9 mouse cellular contexts compared by ENCODE assay signal in the genomic region with DNA sequence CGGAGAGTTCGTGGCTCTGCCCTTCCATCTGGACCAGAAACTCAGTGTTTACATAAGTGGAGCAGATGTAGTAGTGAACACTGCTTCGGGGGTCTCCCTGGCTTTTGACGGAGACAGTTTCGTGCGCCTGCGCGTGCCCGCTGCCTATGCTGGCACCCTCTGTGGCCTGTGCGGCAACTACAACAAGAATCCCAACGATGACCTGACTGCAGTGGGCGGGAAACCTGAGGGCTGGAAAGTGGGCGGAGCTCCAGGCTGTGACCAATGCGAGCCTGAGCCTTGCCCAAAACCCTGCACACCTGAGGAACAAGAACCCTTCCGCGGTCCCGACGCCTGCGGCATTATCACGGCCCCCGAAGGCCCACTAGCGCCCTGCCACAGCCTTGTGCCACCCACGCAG. TPM values are rescaled to one million over a fixed set of nuclear protein-coding genes. Genes with fewer than 3 reads are reported as not detected.
DNase-seq lines count a peak whose midpoint lies in the region; ATAC-seq and TF ChIP-seq lines count a peak whose summit lies in the region.
"Had no signal": no experiment of that assay in that cellular context is flagged by ENCODE, and none has a peak within 500 bp of the region (broad histone marks: within the 10 kb centered on the region; RNA-seq: fewer than 3 reads in every experiment).

No protein-coding gene starts in this region.

- 0 out of 2 replicates have a peak, but pooled peaks have one; percentile 4 for TF ChIP-seq CTCF in lung, adult 2 months (IDR thresholded peaks at IDR 0.05; ENCODE audit: insufficient read depth, low read length)

- DNase-seq in heart, adult 8-10 months (ENCODE audit: low spot score), result no peak
- DNase-seq in lung, adult 2 months, result peak; percentile 66
- DNase-seq in ovary, adult 18-20 months (ENCODE audit: low spot score), result no peak
- DNase-seq in right cerebral cortex, adult 2 months (ENCODE audit: low spot score in 2 of 2), result no peak

- H3K4me1 ChIP-seq in heart, embryonic 12.5 days (replicated peaks), result peaks cover 5% of the 10 kb centered on the region; the same call in 1 of the 2 replicates
- no peaks in the 10 kb centered on the region for H3K4me1 ChIP-seq in embryonic facial prominence, embryonic 12.5 days
- 0 out of 2 replicates have a peak, but pooled peaks cover 5% of the 10 kb centered on the region for H3K4me1 ChIP-seq in intestine, embryonic 15.5 days (replicated peaks)
- H3K4me1 ChIP-seq in lung, adult 2 months (ENCODE audit: control insufficient read depth, insufficient read depth, low read length), result no peaks in the 10 kb centered on the region
- no peaks in the 10 kb centered on the region for H3K4me1 ChIP-seq in stomach, embryonic 14.5 days (ENCODE audit: control insufficient read depth, insufficient read depth, low read length)

- TF ChIP-seq POLR2A in lung, adult 2 months (IDR thresholded peaks at IDR 0.05; ENCODE audit: borderline replicate concordance, extremely low read depth, low read depth, low read length), result peak; percentile 42; the same call in 1 of the 2 replicates

- H3K9me3 ChIP-seq in heart, embryonic 12.5 days (replicated peaks), result 0 out of 2 replicates have a peak, but pooled peaks cover 6% of the 10 kb centered on the region
- no peaks in the 10 kb centered on the region for H3K9me3 ChIP-seq in embryonic facial prominence, embryonic 12.5 days
- no peaks in the 10 kb centered on the region for H3K9me3 ChIP-seq in intestine, embryonic 15.5 days
- H3K9me3 ChIP-seq in stomach, embryonic 14.5 days (ENCODE audit: control insufficient read depth, low read depth, low read length), result no peaks in the 10 kb centered on the region

- WGBS in heart, embryonic 12.5 days, result 3% methylated on average over 23 of the region's 23 CpGs
- 4% methylated on average over 23 of the region's 23 CpGs for WGBS in embryonic facial prominence, embryonic 12.5 days
- 1% methylated on average over 23 of the region's 23 CpGs for WGBS in intestine, embryonic 15.5 days
- 6% methylated on average over 23 of the region's 23 CpGs for WGBS in lung, adult 2 months
- 7% methylated on average over 23 of the region's 23 CpGs for WGBS in stomach, embryonic 14.5 days

- no peak overlapping the region for H3K27ac ChIP-seq in heart, embryonic 12.5 days (ENCODE audit: poor library complexity, severe bottlenecking)
- no peak overlapping the region for H3K27ac ChIP-seq in embryonic facial prominence, embryonic 12.5 days
- H3K27ac ChIP-seq in intestine, embryonic 15.5 days, result no peak overlapping the region
- no peak overlapping the region for H3K27ac ChIP-seq in stomach, embryonic 14.5 days (ENCODE audit: low read length)

- H3K4me3 ChIP-seq in heart, embryonic 12.5 days, result peak overlapping the region; percentile 28; the same call in 1 of the 2 replicates
- H3K4me3 ChIP-seq in embryonic facial prominence, embryonic 12.5 days, result peak overlapping the region; percentile 25
- H3K4me3 ChIP-seq in intestine, embryonic 15.5 days (replicated peaks), result peak overlapping the region; percentile 11; the same call in 1 of the 2 replicates
- H3K4me3 ChIP-seq in lung, adult 2 months (replicated peaks; ENCODE audit: extremely low read depth, low read depth, low read length), result peak overlapping the region; percentile 58
- H3K4me3 ChIP-seq in stomach, embryonic 14.5 days (ENCODE audit: low read depth, low read length), result peak overlapping the region; percentile 12; the same call in 1 of the 2 replicates

- peaks cover 28% of the 10 kb centered on the region; the same call in 1 of the 2 replicates for H3K27me3 ChIP-seq in heart, embryonic 12.5 days (replicated peaks)
- H3K27me3 ChIP-seq in embryonic facial prominence, embryonic 12.5 days, result peaks cover 5% of the 10 kb centered on the region; the same call in 1 of the 2 replicates
- H3K27me3 ChIP-seq in intestine, embryonic 15.5 days (replicated peaks), result no peaks in the 10 kb centered on the region
- no peaks in the 10 kb centered on the region for H3K27me3 ChIP-seq in stomach, embryonic 14.5 days (ENCODE audit: control insufficient read depth, insufficient read depth, low read length)

- no peaks in the 10 kb centered on the region for H3K36me3 ChIP-seq in heart, embryonic 12.5 days
- no peaks in the 10 kb centered on the region for H3K36me3 ChIP-seq in embryonic facial prominence, embryonic 12.5 days
- no peaks in the 10 kb centered on the region for H3K36me3 ChIP-seq in intestine, embryonic 15.5 days
- H3K36me3 ChIP-seq in stomach, embryonic 14.5 days (ENCODE audit: control insufficient read depth, insufficient read depth, low read length), result no peaks in the 10 kb centered on the region

- H3K9ac ChIP-seq in heart, embryonic 12.5 days, result peak overlapping the region; percentile 42; the same call in 1 of the 2 replicates
- 0 out of 2 replicates have a peak overlapping the region, but pooled peaks have one; percentile 36 for H3K9ac ChIP-seq in embryonic facial prominence, embryonic 12.5 days
- H3K9ac ChIP-seq in intestine, embryonic 15.5 days, result peak overlapping the region; percentile 34; the same call in 1 of the 2 replicates
- H3K9ac ChIP-seq in stomach, embryonic 14.5 days (replicated peaks; ENCODE audit: low read depth, low read length), result peak overlapping the region; percentile 21; the same call in 1 of the 2 replicates

- H3K4me2 ChIP-seq in heart, embryonic 12.5 days, result peak overlapping the region; percentile 63
- H3K4me2 ChIP-seq in embryonic facial prominence, embryonic 12.5 days (replicated peaks), result peak overlapping the region; percentile 40
- H3K4me2 ChIP-seq in intestine, embryonic 15.5 days (replicated peaks), result peak overlapping the region; percentile 65
- H3K4me2 ChIP-seq in stomach, embryonic 14.5 days (replicated peaks; ENCODE audit: low read depth, low read length), result peak overlapping the region; percentile 44

- 0 out of 2 replicates have a peak, but pooled peaks have one; percentile 34 for ATAC-seq in heart, embryonic 12.5 days (ENCODE audit: insufficient number of reproducible peaks, low FRiP score)
- peak; percentile 26; the same call in 1 of the 2 replicates for ATAC-seq in embryonic facial prominence, embryonic 12.5 days (ENCODE audit: insufficient number of reproducible peaks, insufficient read depth, low FRiP score, low TSS enrichment)
- ATAC-seq in intestine, embryonic 15.5 days, result peak; percentile 85
- peak; percentile 76; the same call in 1 of the 2 replicates for ATAC-seq in stomach, embryonic 14.5 days (ENCODE audit: insufficient number of reproducible peaks, insufficient read depth, low FRiP score, low read depth)

RNA-seq across cellular contexts. Expression of a gene that starts 24.6 kb away (rescaled TPM):
- 0.04 and 0.08 TPM in 2 replicates for polyA plus RNA-seq in heart, embryonic 12.5 days (2016; fragmentation: Nextera tagmentation; extraction: Ambion mirVana)
- total RNA-seq in heart, adult 8-10 months (2022), result not detected
- 0.04 TPM in 2 replicates for polyA plus RNA-seq in embryonic facial prominence, embryonic 12.5 days (2016; fragmentation: Nextera tagmentation; extraction: Ambion mirVana)
- 0.03 and 0.09 TPM in 2 replicates for polyA plus RNA-seq in intestine, embryonic 15.5 days (2015; fragmentation: Nextera tagmentation; extraction: Ambion mirVana)
- 0.45 and 0.63 TPM in 2 replicates for polyA plus RNA-seq in lung, adult 2 months (2012; rRNA removed)
- polyA plus RNA-seq in stomach, embryonic 14.5 days (2014; fragmentation: Nextera tagmentation; extraction: Ambion mirVana), result 0.07 TPM in 1 of 2 replicates, not detected in the other

RNA-seq across cellular contexts. Expression of a gene that starts 33.6 kb away (rescaled TPM):
- polyA plus RNA-seq in heart, embryonic 12.5 days (2016; fragmentation: Nextera tagmentation; extraction: Ambion mirVana), result not detected in 2 replicates
- total RNA-seq in heart, adult 8-10 months (2022), result not detected
- polyA plus RNA-seq in embryonic facial prominence, embryonic 12.5 days (2016; fragmentation: Nextera tagmentation; extraction: Ambion mirVana), result 0.40 and 0.73 TPM in 2 replicates
- 99.5 and 129 TPM in 2 replicates for polyA plus RNA-seq in intestine, embryonic 15.5 days (2015; fragmentation: Nextera tagmentation; extraction: Ambion mirVana)
- polyA plus RNA-seq in lung, adult 2 months (2012; rRNA removed), result 7.5 and 19.2 TPM in 2 replicates
- polyA plus RNA-seq in stomach, embryonic 14.5 days (2014; fragmentation: Nextera tagmentation; extraction: Ambion mirVana), result 14.4 and 19.0 TPM in 2 replicates
- total RNA-seq: CH12.LX had no signal

RNA-seq across cellular contexts. Expression of a gene that starts 54.8 kb away (rescaled TPM):
- polyA plus RNA-seq in heart, embryonic 12.5 days (2016; fragmentation: Nextera tagmentation; extraction: Ambion mirVana), result 236 and 237 TPM in 2 replicates
- total RNA-seq in heart, adult 8-10 months (2022), result 10 to 100 TPM; 72.5 to 86.7 (median 82.7) TPM
- polyA plus RNA-seq in embryonic facial prominence, embryonic 12.5 days (2016; fragmentation: Nextera tagmentation; extraction: Ambion mirVana), result 347 and 354 TPM in 2 replicates
- polyA plus RNA-seq in intestine, embryonic 15.5 days (2015; fragmentation: Nextera tagmentation; extraction: Ambion mirVana), result 247 and 249 TPM in 2 replicates
- polyA plus RNA-seq in lung, adult 2 months (2012; rRNA removed), result 67.7 and 86.4 TPM in 2 replicates
- 276 and 283 TPM in 2 replicates for polyA plus RNA-seq in stomach, embryonic 14.5 days (2014; fragmentation: Nextera tagmentation; extraction: Ambion mirVana)

Comparison
In these comparisons a context has a peak if more than half of its experiments do, and no peak if none do; other contexts are left out.
1. ATAC-seq: peak in every context shown above with its lines; median percentile 85 in intestine, embryonic 15.5 days; 76 in stomach, embryonic 14.5 days; 34 in heart, embryonic 12.5 days; 26 in embryonic facial prominence, embryonic 12.5 days.